Mouse (Mus musculus): Measurements from ENCODE around the gene Prrc2c. TPM values are rescaled to one million over a fixed set of nuclear protein-coding genes. Genes with fewer than 3 reads are reported as not detected.

Prrc2c gene
- 100 to 1,000 TPM; 154 to 179 TPM for polyA plus RNA-seq (2017; shearing (Covaris generic))

GRCm38 (mm10) chr1:162740401-162740835, at the start of gene Prrc2c:
Prrc2c (minus strand) TSS chr1:162740556.

GRCm38 (mm10) chr1:162658119-162658518, 82.2 kb downstream of the Prrc2c start, which contains the start of gene Myocos:
Myocos (minus strand) TSS chr1:162658219.

GRCm38 (mm10) chr1:162639051-162639750, 101.2 kb downstream of the Prrc2c start, which contains the start of gene Myoc:
Myoc (plus strand) TSS chr1:162639155.

Other genes with a start within 250 kb of the Prrc2c start
- gene Mettl13, start 192.0 kb downstream of the Prrc2c start, polyA plus RNA-seq (2017; shearing (Covaris generic)) = 10 to 100 TPM; 14.2 to 20.3 TPM
- 10 to 100 TPM; 75.9 to 96.4 TPM for gene Vamp4, start 170.0 kb downstream of the Prrc2c start, polyA plus RNA-seq (2017; shearing (Covaris generic))
- under 1 TPM in 1 of 2 experiments, not detected in 1; 0.49 TPM for gene Myoc, start 101.4 kb downstream of the Prrc2c start, polyA plus RNA-seq (2017; shearing (Covaris generic))
- gene Myocos, start 82.3 kb downstream of the Prrc2c start, polyA plus RNA-seq (2017; shearing (Covaris generic)) = under 1 TPM in 1 of 2 experiments, not detected in 1; 0.91 TPM
- not detected for gene Fmo4, start 73.4 kb upstream of the Prrc2c start, polyA plus RNA-seq (2017; shearing (Covaris generic))
- 1 to 10 TPM in 1 of 2 experiments, under 1 TPM in 1; 0.24 to 3.8 TPM for gene Fmo1, start 126.1 kb upstream of the Prrc2c start, polyA plus RNA-seq (2017; shearing (Covaris generic))
- gene Fmo2, start 158.2 kb upstream of the Prrc2c start, polyA plus RNA-seq (2017; shearing (Covaris generic)) = under 1 TPM in 1 of 2 experiments, not detected in 1; 0.43 TPM
- under 1 TPM; 0.11 to 0.99 TPM for gene Fmo6, start 197.0 kb upstream of the Prrc2c start, polyA plus RNA-seq (2017; shearing (Covaris generic))
- not detected for gene Fmo3, start 244.0 kb upstream of the Prrc2c start, polyA plus RNA-seq (2017; shearing (Covaris generic))